Mouse (Mus musculus) heart, adult 2 months (tissue): ENCODE measurements around the gene Nr2f2. TPM values are rescaled to one million over a fixed set of nuclear protein-coding genes. Genes with fewer than 3 reads are reported as not detected.
A peak's percentile ranks its signal among the peaks of the same experiment; 100 is the strongest.

ENCODE experiments used
- DNase-seq, 2 experiments: peaks; one replicate each; pipeline ENCODE4 v3.0.0; 2021
- H3K27ac ChIP-seq: fragments of 200-600 bp; 2 replicates; pipeline ENCODE4 v1.8.1; 2022
- H3K27me3 ChIP-seq: fragments of 200-500 bp; 2 replicates; pipeline ENCODE4 v1.6.1; 2012; ENCODE audit warnings: mild to moderate bottlenecking, low read length, inconsistent platforms, mixed read lengths; ENCODE audit not compliant: control insufficient read depth, insufficient read depth
- H3K36me3 ChIP-seq: fragments of 200-500 bp; 2 replicates; pipeline ENCODE4 v1.6.1; 2012; ENCODE audit warnings: low read length, inconsistent platforms; ENCODE audit not compliant: control insufficient read depth, insufficient read depth
- H3K4me1 ChIP-seq: fragments of 200-500 bp; 2 replicates; pipeline ENCODE4 v1.6.1; 2011; ENCODE audit warnings: low read length; ENCODE audit not compliant: control insufficient read depth, insufficient read depth
- H3K4me3 ChIP-seq: fragments of 200-600 bp; 2 replicates; pipeline ENCODE4 v1.8.1; 2022
- H3K79me2 ChIP-seq: fragments of 200-500 bp; replicated peaks from 2 replicates; pipeline ENCODE4 v1.6.1; 2012; ENCODE audit warnings: mild to moderate bottlenecking, inconsistent platforms, low read length, moderate library complexity, mixed read lengths; ENCODE audit not compliant: control insufficient read depth, insufficient read depth
- H3K9ac ChIP-seq: fragments of 200-500 bp; 2 replicates; pipeline ENCODE4 v1.6.1; 2012; ENCODE audit warnings: low read depth, mild to moderate bottlenecking, control low read depth, inconsistent platforms, low read length, mixed read lengths
- CTCF ChIP-seq: fragments of 200-600 bp; IDR thresholded peaks from 2 replicates; pipeline ENCODE4 v1.8.1; 2022; ENCODE audit warnings: antibody characterized with exemption, mild to moderate bottlenecking, moderate library complexity
- EP300 ChIP-seq: fragments of 200-500 bp; IDR thresholded peaks from 2 replicates; pipeline ENCODE4 v1.6.1; 2011; ENCODE audit warnings: low read depth, low read length, control low read depth; ENCODE audit not compliant: insufficient read depth
- POLR2A ChIP-seq: fragments of 200-500 bp; IDR thresholded peaks from 2 replicates; pipeline ENCODE4 v1.6.1; 2011; ENCODE audit warnings: mild to moderate bottlenecking, low read depth, low read length, control low read depth; ENCODE audit not compliant: insufficient read depth
- WGBS: fragments of 180-500 bp; shearing (Covaris S2); methylation state at CpG from one replicate; pipeline ENCODE4 v1.1.7; 2018; 5-methylcytosine and 5-hydroxymethylcytosine counted together
- intact Hi-C: fragments of 180-260 bp; cut with DNase I; formaldehyde crosslinking; loops from one replicate; pipeline ENCODE4 v1.15.1; 2025
- polyA plus RNA-seq: library from polyadenylated mRNA; depleted of rRNA; stranded (reverse); fragments of >200 nt; gene quantifications from 2 replicates; pipeline ENCODE4 v1.2.3, GENCODE M21; 2012
- total RNA-seq, 2 experiments: library from RNA; stranded (reverse); gene quantifications; 2 replicates each; pipeline ENCODE4 v1.2.3; 2021

The Nr2f2 gene
- total and polyA plus RNA-seq, 3 experiments, result 16.4 to 39.3 (median 18.8) TPM

DNA sequence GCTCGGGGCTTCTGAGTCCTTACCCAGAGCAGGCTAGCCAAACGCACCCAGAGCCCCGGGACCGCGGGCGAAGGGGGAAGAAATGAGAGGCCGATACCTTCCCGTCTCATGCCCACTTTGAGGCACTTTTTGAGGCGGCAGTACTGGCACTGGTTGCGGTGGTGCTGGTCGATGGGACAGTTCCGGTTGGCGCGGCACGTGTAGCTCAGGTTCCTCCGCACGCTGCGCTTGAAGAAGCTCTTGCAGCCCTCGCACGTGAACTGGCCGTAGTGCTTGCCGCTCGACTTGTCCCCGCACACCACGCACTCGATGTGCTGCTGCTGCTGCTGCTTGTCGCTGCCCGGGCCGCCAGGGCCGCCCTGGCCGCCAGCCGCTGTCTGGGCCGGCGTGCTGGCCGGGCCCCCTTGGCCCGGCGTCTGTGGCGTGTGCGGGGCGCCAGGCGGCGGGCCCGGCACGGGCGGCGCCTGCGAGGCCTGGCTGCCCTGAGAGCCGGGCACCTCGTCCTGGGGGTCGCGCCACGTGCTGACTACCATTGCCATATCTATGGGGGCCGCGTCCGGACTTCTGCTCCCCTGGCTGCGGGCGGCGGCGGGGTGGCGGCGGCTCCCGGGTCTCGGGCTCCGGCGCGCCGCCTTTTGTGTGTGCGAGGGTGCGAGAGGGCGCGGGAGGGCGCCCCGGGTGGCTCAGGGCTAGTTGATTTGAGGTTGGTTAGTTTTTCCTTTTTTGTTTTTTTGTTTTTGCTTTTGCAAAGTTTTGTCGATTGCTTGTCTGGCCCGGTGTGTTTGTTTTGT, 6.5 kb downstream of the Nr2f2 start:
- peak; percentile 52 to 69 for DNase-seq
- no peaks in the 10 kb centered on the region; the same call in 1 of the 2 replicates for H3K79me2 ChIP-seq
- H3K9ac ChIP-seq, result peak overlapping the region; percentile 73
- H3K27me3 ChIP-seq, result 0 out of 2 replicates have a peak, but pooled peaks cover 2% of the 10 kb centered on the region
- H3K36me3 ChIP-seq, result peaks cover 6% of the 10 kb centered on the region
- TF ChIP-seq POLR2A, result no peak
- no peak for TF ChIP-seq EP300
- no peak for TF ChIP-seq CTCF
- no peaks in the 10 kb centered on the region; the same call in 1 of the 2 replicates for H3K4me1 ChIP-seq
- intact Hi-C loops, result loop anchor here (10.0 kb wide), 4 partner anchors 485 to 1605 kb away; no protein-coding TSS in a partner anchor
- peak overlapping the region; percentile 74 for H3K4me3 ChIP-seq
- H3K27ac ChIP-seq, result peak overlapping the region; percentile 83
- under 1% methylated on average over 75 of the region's 75 CpGs for WGBS

DNA sequence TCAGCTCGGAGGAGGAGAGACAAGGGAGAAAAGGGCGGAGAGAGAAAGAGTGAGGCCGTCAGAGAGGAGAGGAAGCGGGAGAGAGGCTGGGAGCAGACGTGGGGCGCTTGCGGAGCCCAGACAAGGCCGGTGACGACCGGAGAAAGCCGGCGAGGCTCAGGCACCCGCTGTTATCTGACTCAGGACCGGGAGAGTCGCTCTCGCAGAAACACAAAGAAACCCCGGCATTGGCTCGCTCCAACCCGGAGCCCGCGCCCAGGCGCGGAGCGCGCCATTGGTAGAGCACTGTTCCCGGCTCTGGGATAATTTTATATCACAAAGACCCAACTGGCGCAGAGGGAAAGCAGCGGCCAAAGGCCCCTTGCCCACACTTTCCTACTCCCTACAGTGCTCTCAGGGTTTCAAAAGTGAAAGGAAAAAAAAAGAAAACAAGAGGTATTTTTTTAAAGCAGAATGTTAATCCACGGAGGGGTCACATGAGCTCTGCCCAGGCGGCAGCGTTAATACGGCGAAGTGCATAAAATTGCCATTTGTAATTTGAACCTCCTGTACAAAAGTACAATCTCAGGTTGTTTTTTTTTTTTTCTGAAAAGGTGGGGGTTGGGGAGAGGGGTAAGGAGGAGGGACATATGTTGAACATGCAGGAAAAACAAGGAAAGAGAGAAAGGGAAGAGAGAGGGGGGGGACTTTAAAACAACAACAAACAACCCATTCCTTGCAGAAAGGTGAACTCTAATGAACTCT, 7.5 kb downstream of the Nr2f2 start:
- intact Hi-C loops, result no loop called here
- Histone ChIP-seq H3K79me2 (no peaks in the 10 kb centered on the region; the same call in 1 of the 2 replicates), H3K4me1 (no peaks in the 10 kb centered on the region; the same call in 1 of the 2 replicates), H3K36me3 (peaks cover 6% of the 10 kb centered on the region), H3K27me3 (0 out of 2 replicates have a peak, but pooled peaks cover 2% of the 10 kb centered on the region), H3K9ac (peak overlapping the region; percentile 73), H3K27ac (peak overlapping the region; percentile 83), H3K4me3 (peak overlapping the region; percentile 74)
- TF ChIP-seq POLR2A (no peak), EP300 (no peak)
- peak; percentile 63 to 72 for DNase-seq
- 1% methylated on average over 33 of the region's 33 CpGs for WGBS

DNA sequence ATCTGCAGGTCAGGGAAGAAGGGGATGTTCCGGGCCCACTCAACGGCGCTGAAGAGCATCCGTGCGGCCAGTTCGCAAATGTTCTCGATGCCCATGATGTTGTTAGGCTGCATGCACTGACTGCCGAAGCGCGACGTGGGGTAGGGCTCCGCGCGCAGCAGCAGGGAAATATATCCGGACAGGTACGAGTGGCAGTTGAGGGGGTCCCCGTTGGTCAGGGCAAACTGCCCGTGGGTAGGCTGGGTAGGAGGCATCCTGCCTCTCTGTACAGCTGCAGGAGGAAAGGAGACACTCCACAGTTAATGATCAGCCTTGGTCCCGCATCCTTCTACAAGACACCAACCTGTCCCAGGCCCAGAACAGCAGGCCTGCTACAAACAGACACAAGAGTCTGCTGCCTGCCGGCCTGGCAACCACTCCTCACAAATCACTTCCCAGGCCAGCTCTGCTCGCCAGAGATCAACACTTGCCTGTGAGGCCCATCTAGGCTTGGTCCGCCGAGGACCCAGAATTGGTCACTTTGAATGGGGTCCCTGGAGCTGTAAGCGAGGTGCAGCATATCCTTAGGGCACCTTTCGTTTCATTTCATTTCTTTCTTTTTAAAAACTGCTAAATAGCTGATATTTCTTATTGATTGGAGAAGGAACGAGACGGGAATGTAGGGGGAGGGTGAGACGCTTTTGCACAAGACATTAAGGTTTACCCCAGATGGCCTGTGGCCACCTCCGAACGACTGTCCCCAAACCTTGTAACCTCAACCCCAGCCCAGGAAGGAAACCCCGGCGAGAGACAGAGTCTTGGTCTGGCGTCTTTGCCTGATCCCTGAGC, 8.3 kb downstream of the Nr2f2 start:
- Histone ChIP-seq H3K79me2 (no peaks in the 10 kb centered on the region; the same call in 1 of the 2 replicates), H3K9ac (peak overlapping the region; percentile 73), H3K27ac (peak overlapping the region; percentile 83), H3K4me1 (no peaks in the 10 kb centered on the region; the same call in 1 of the 2 replicates), H3K4me3 (peak overlapping the region; percentile 74), H3K27me3 (0 out of 2 replicates have a peak, but pooled peaks cover 2% of the 10 kb centered on the region), H3K36me3 (peaks cover 6% of the 10 kb centered on the region)
- intact Hi-C loops, result no loop called here
- peak in 1 of 2 experiments; percentile 62 for DNase-seq
- TF ChIP-seq CTCF (no peak), POLR2A (no peak), EP300 (no peak)
- 15% methylated on average over 33 of the region's 33 CpGs for WGBS

DNA sequence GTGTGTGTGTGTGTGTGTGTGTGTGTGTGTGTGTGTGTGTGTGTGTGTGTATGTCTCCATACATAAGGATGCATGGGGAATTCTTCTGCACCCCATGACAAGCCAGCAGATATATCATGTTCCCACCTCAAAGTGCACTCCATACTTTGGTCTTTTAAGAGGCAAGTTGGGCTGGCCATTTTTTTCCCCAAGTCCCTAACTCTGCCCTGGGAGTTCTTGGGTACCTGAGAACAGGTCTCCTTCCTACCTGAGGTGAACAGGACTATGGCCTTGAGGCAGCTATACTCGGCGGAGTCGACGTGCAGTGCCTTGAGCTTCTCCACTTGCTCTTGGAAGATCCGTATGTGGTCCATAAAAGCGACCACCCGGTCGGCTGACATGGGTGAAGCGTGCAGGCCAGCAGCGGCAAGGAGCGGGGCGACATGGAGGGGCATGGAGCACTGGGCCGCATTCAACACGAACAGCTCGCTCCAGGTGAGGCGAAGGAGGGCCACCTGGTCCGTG, 9.0 kb downstream of the Nr2f2 start:
- H3K79me2 ChIP-seq, result no peaks in the 10 kb centered on the region; the same call in 1 of the 2 replicates
- 0 out of 2 replicates have a peak, but pooled peaks cover 1% of the 10 kb centered on the region for H3K27me3 ChIP-seq
- peak overlapping the region; percentile 73 for H3K9ac ChIP-seq
- no peaks in the 10 kb centered on the region; the same call in 1 of the 2 replicates for H3K4me1 ChIP-seq
- no peak for DNase-seq
- H3K36me3 ChIP-seq, result peaks cover 8% of the 10 kb centered on the region
- WGBS, result 39% methylated on average over 17 of the region's 17 CpGs
- intact Hi-C loops, result no loop called here
- H3K27ac ChIP-seq, result peak overlapping the region; percentile 83
- H3K4me3 ChIP-seq, result peak overlapping the region; percentile 74
- TF ChIP-seq CTCF, result no peak
- TF ChIP-seq POLR2A, result no peak
- TF ChIP-seq EP300, result no peak
